Mouse (Mus musculus): ENCODE data around the gene Tead4.

Gene Tead4

GRCm38 (mm10) chr6:128291284-128291683 lies 9.3 kb downstream of the Tead4 start:
- DNase-seq (ENCODE audit: low spot score in 2 of 2), result no peak

GRCm38 (mm10) chr6:128288681-128289080 lies 11.9 kb downstream of the Tead4 start:
- no peak for DNase-seq (ENCODE audit: low spot score in 2 of 2)

- DNase-seq (ENCODE audit: low spot score in 2 of 2), result no peak
These were observed 14.7 kb downstream of the Tead4 start for GRCm38 (mm10) chr6:128285792-128286430.

GRCm38 (mm10) chr6:128282126-128282525 lies 18.5 kb downstream of the Tead4 start:
- no peak for DNase-seq (ENCODE audit: low spot score in 2 of 2)

- DNase-seq (ENCODE audit: low spot score in 2 of 2), result no peak
These were observed 20.0 kb downstream of the Tead4 start for GRCm38 (mm10) chr6:128280472-128281145.

GRCm38 (mm10) chr6:128279608-128280007 lies 21.0 kb downstream of the Tead4 start:
- no peak for DNase-seq (ENCODE audit: low spot score in 2 of 2)

- DNase-seq (ENCODE audit: low spot score in 2 of 2), result no peak
These were observed 21.5 kb downstream of the Tead4 start for GRCm38 (mm10) chr6:128279099-128279498.

GRCm38 (mm10) chr6:128277132-128278085 lies 23.2 kb downstream of the Tead4 start:
- DNase-seq (ENCODE audit: low spot score in 2 of 2), result no peak

GRCm38 (mm10) chr6:128276349-128276748 lies 24.3 kb downstream of the Tead4 start:
- DNase-seq (ENCODE audit: low spot score in 2 of 2), result no peak

- no peak for DNase-seq (ENCODE audit: low spot score in 2 of 2)
These were observed 25.0 kb downstream of the Tead4 start for GRCm38 (mm10) chr6:128275506-128276064.

GRCm38 (mm10) chr6:128273507-128273906 lies 27.1 kb downstream of the Tead4 start:
- DNase-seq (ENCODE audit: low spot score in 2 of 2), result no peak

GRCm38 (mm10) chr6:128272754-128273153 lies 27.9 kb downstream of the Tead4 start:
- no peak for DNase-seq (ENCODE audit: low spot score in 2 of 2)

GRCm38 (mm10) chr6:128269850-128270249 lies 30.8 kb downstream of the Tead4 start:
- DNase-seq (ENCODE audit: low spot score in 2 of 2), result no peak

GRCm38 (mm10) chr6:128264870-128265526 lies 35.6 kb downstream of the Tead4 start:
- DNase-seq (ENCODE audit: low spot score in 2 of 2), result no peak

- DNase-seq (ENCODE audit: low spot score in 2 of 2), result no peak
These were observed 39.1 kb downstream of the Tead4 start for GRCm38 (mm10) chr6:128261486-128261885.

GRCm38 (mm10) chr6:128259252-128259651 lies 41.4 kb downstream of the Tead4 start:
- DNase-seq (ENCODE audit: low spot score in 2 of 2), result no peak

- DNase-seq (ENCODE audit: low spot score in 2 of 2), result no peak
These were observed 44.7 kb downstream of the Tead4 start for GRCm38 (mm10) chr6:128255941-128256340.

- no peak for DNase-seq (ENCODE audit: low spot score in 2 of 2)
These were observed 45.3 kb downstream of the Tead4 start for GRCm38 (mm10) chr6:128255292-128255691.

GRCm38 (mm10) chr6:128254551-128254950 lies 46.1 kb downstream of the Tead4 start:
- DNase-seq (ENCODE audit: low spot score in 2 of 2), result no peak

- DNase-seq (ENCODE audit: low spot score in 2 of 2), result no peak
These were observed 47.5 kb downstream of the Tead4 start for GRCm38 (mm10) chr6:128253111-128253510.

GRCm38 (mm10) chr6:128250596-128250995 lies 50.0 kb downstream of the Tead4 start:
- DNase-seq (ENCODE audit: low spot score in 2 of 2), result no peak

All from spleen, postnatal 14 days (tissue).